In the genomic region with DNA sequence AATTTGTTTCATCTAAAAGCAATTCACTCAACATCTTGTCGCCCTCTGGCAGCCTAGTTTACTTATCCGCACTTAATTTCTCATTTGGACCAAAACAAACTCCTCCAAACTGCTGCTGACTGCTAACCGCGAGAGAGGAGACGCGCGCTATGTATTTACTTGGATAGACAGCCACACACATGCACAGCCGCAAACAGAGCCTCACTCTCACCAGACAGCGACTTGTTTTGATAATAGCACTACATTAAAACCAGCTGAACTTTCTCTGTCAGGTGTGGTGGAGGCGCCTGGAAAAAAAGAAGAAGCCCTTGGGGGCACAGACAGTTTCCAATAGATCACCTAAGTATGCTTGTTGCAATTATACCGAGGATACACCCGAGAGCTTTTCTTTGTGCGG, we compare ENCODE assay signal across 8 mouse cellular contexts. TPM values are rescaled to one million over a fixed set of nuclear protein-coding genes. Genes with fewer than 3 reads are reported as not detected.
DNase-seq lines count a peak whose midpoint lies in the region; ATAC-seq lines count a peak whose summit lies in the region.

No protein-coding gene starts in this region.

- H3K36me3 ChIP-seq in forebrain, embryonic 12.5 days (replicated peaks): no peaks in the 10 kb centered on the region
- no peaks in the 10 kb centered on the region for H3K36me3 ChIP-seq in midbrain, embryonic 10.5 days

- peaks cover 24% of the 10 kb centered on the region for H3K4me1 ChIP-seq in forebrain, embryonic 12.5 days
- peaks cover 50% of the 10 kb centered on the region for H3K4me1 ChIP-seq in midbrain, embryonic 10.5 days

- under 1% methylated on average over 13 of the region's 13 CpGs for WGBS in forebrain, embryonic 12.5 days
- WGBS in midbrain, embryonic 10.5 days: 0% methylated on average over 13 of the region's 13 CpGs

- H3K4me3 ChIP-seq in forebrain, embryonic 12.5 days (replicated peaks): peak overlapping the region; percentile 63
- peak overlapping the region; percentile 89 for H3K4me3 ChIP-seq in midbrain, embryonic 10.5 days

- H3K4me2 ChIP-seq in forebrain, embryonic 12.5 days: peak overlapping the region; percentile 97

- H3K9me3 ChIP-seq in forebrain, embryonic 12.5 days: no peaks in the 10 kb centered on the region
- no peaks in the 10 kb centered on the region for H3K9me3 ChIP-seq in midbrain, embryonic 10.5 days (replicated peaks)

- peak overlapping the region; percentile 67 for H3K27ac ChIP-seq in forebrain, embryonic 12.5 days
- H3K27ac ChIP-seq in midbrain, embryonic 10.5 days (replicated peaks): peak overlapping the region; percentile 93

- H3K9ac ChIP-seq in forebrain, embryonic 12.5 days: 0 out of 2 replicates have a peak overlapping the region, but pooled peaks have one; percentile 75

- DNase-seq in right cerebral cortex, adult 18-20 months: peak; percentile 20
- no peak for DNase-seq in right cerebral cortex, postnatal 36 days (ENCODE audit: low spot score in 2 of 2)
- DNase-seq in kidney, adult 18-20 months: peak; percentile 36
- peak; percentile 75 for DNase-seq in midbrain, embryonic 10.5 days (ENCODE audit: low spot score)
- DNase-seq in Muller cell, postnatal 12 days (ENCODE audit: inconsistent ontology term): no peak
- no peak for DNase-seq in spleen, postnatal 4 days (ENCODE audit: low spot score in 2 of 2)

- peak; percentile 7; the same call in 1 of the 2 replicates for ATAC-seq in forebrain, embryonic 12.5 days (ENCODE audit: low FRiP score)
- ATAC-seq in CD4-positive, CD25-positive, alpha-beta regulatory T cell, adult 4 months: no peak

- peaks cover 33% of the 10 kb centered on the region for H3K27me3 ChIP-seq in forebrain, embryonic 12.5 days
- peaks cover 27% of the 10 kb centered on the region for H3K27me3 ChIP-seq in midbrain, embryonic 10.5 days (ENCODE audit: low read depth, poor library complexity, severe bottlenecking)

RNA-seq across cellular contexts. Expression of a gene that starts 2.8 kb away (rescaled TPM):
- polyA plus RNA-seq in forebrain, embryonic 12.5 days (2016; fragmentation: Nextera tagmentation; extraction: Ambion mirVana): 7.9 and 8.6 TPM in 2 replicates
- polyA plus RNA-seq in midbrain, embryonic 10.5 days (2016; fragmentation: Nextera tagmentation; extraction: Ambion mirVana): 3.4 and 6.1 TPM in 2 replicates
- polyA plus RNA-seq in CD4-positive, CD25-positive, alpha-beta regulatory T cell, adult 4 months (2017; shearing (Covaris generic)): not detected

Comparison
In these comparisons a context has a peak if more than half of its experiments do, and no peak if none do; other contexts are left out.
1. DNase-seq: peak in right cerebral cortex, adult 18-20 months (single experiment), kidney, adult 18-20 months (single experiment) and midbrain, embryonic 10.5 days (single experiment); none in right cerebral cortex, postnatal 36 days (0 of 2), Muller cell, postnatal 12 days (single experiment) and spleen, postnatal 4 days (0 of 2).